Mouse (Mus musculus) testis, adult 2 months (tissue): ENCODE measurements around the gene Map3k10.

Experiments used
- CTCF ChIP-seq: fragments of 200-500 bp; IDR thresholded peaks from 2 replicates; pipeline ENCODE4 v1.5.1; 2012; ENCODE audit warnings: low read depth, mild to moderate bottlenecking, inconsistent platforms, low read length, moderate library complexity; ENCODE audit not compliant: control insufficient read depth, insufficient read depth, insufficient replicate concordance
- POLR2A ChIP-seq: fragments of 200-500 bp; IDR thresholded peaks from 2 replicates; pipeline ENCODE4 v1.6.1; 2012; ENCODE audit warnings: low read depth, mild to moderate bottlenecking, inconsistent platforms, low read length, moderate library complexity; ENCODE audit not compliant: control insufficient read depth

DNA sequence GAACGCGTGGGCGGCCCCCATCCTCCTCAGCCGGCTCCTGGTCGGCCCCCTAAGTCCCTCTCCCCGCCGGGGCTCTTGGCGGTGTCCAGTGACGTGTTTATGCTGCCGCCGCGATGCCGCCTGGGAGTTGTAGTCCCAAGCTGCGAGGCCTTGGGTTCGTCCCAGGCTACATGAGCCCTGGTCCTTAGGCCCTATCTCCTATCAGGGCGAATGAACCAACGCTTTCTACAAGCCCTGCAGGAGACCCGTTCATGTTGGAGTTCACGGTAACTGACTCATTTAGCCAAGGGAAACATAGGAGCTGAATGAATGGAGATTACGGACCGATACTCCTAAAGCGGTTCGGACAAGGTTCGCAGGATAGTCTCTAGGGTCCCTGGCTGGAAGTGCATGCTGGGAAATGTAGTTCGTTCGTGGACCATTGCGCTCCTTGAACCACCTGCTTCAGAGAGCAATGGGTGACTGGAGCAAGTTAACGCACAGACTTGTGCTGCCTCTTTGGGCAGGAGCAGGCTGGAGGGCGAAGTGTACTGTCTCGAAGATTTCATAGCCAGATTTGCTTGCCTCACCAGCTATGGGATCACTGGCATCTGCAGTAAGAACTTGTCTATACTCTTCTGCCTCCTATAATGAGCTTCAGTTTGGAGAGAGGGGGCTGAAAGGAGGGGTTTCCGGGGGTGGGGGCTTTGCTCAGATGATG lies at the start of gene Map3k10:
- TF ChIP-seq CTCF (no peak), POLR2A (peak; percentile 57)
